In genomic region chr2:153921246-153921645, GRCm38 (mm10) we compare ENCODE assay signal across 41 mouse cellular contexts. TPM values are rescaled to one million over a fixed set of nuclear protein-coding genes. Genes with fewer than 3 reads are reported as not detected.
DNase-seq lines count a peak whose midpoint lies in the region; ATAC-seq lines count a peak whose summit lies in the region.
"Had no signal": no experiment of that assay in that cellular context is flagged by ENCODE, and none has a peak within 500 bp of the region (broad histone marks: within the 10 kb centered on the region; RNA-seq: fewer than 3 reads in every experiment).

No protein-coding gene starts in this region.

- ATAC-seq in intestine, embryonic 15.5 days: no peak
- ATAC-seq: forebrain, postnatal 0 days; intestine, postnatal 0 days; midbrain, embryonic 15.5 days had no signal

- H3K9me3 ChIP-seq in intestine, embryonic 15.5 days: no peaks in the 10 kb centered on the region
- H3K9me3 ChIP-seq: embryonic facial prominence, embryonic 10.5 days; embryonic facial prominence, embryonic 15.5 days; forebrain, embryonic 12.5 days; G1E; heart, embryonic 12.5 days; hindbrain, embryonic 13.5 days; limb, embryonic 12.5 days; liver, embryonic 15.5 days; midbrain, embryonic 10.5 days; midbrain, embryonic 15.5 days; neural tube, embryonic 15.5 days had no signal

- no peak overlapping the region for H3K4me3 ChIP-seq in intestine, embryonic 15.5 days (replicated peaks)
- H3K4me3 ChIP-seq: embryonic facial prominence, embryonic 10.5 days; embryonic facial prominence, embryonic 15.5 days; forebrain, embryonic 12.5 days; gastrocnemius, adult 2 months; heart, embryonic 12.5 days; hindbrain, embryonic 13.5 days; limb, embryonic 12.5 days; liver, embryonic 15.5 days; midbrain, embryonic 10.5 days; midbrain, embryonic 15.5 days; neural tube, embryonic 15.5 days had no signal

- no peak overlapping the region for H3K4me2 ChIP-seq in intestine, embryonic 15.5 days (replicated peaks)
- H3K4me2 ChIP-seq: embryonic facial prominence, embryonic 15.5 days; forebrain, embryonic 12.5 days; heart, embryonic 12.5 days; hindbrain, embryonic 13.5 days; limb, embryonic 12.5 days; liver, embryonic 15.5 days; lung, embryonic 14.5 days; midbrain, embryonic 15.5 days; neural tube, embryonic 15.5 days had no signal

- no peak overlapping the region for H3K27ac ChIP-seq in intestine, embryonic 15.5 days
- H3K27ac ChIP-seq: embryonic facial prominence, embryonic 10.5 days; embryonic facial prominence, embryonic 15.5 days; forebrain, embryonic 12.5 days; gastrocnemius, adult 2 months; hindbrain, embryonic 13.5 days; limb, embryonic 12.5 days; liver, embryonic 15.5 days; midbrain, embryonic 10.5 days; midbrain, embryonic 15.5 days; neural tube, embryonic 15.5 days had no signal

- no peaks in the 10 kb centered on the region for H3K27me3 ChIP-seq in intestine, embryonic 15.5 days (replicated peaks)
- H3K27me3 ChIP-seq: embryonic facial prominence, embryonic 15.5 days; forebrain, embryonic 12.5 days; hindbrain, embryonic 13.5 days; limb, embryonic 12.5 days; liver, embryonic 15.5 days; midbrain, embryonic 15.5 days; neural tube, embryonic 15.5 days had no signal

- peak; percentile 9 to 18 for DNase-seq in adrenal gland, postnatal 36 days
- DNase-seq in adrenal gland, postnatal 14 days: no peak
- DNase-seq in left cerebral cortex, adult 18-20 months (ENCODE audit: low spot score in 2 of 2): peak; percentile 22
- DNase-seq in left cerebral cortex, adult 11 months (ENCODE audit: low spot score): no peak
- DNase-seq in right cerebral cortex, postnatal 25 days: peak; percentile 29
- DNase-seq in right cerebral cortex, postnatal 4 days: no peak
- DNase-seq: adrenal gland, postnatal 25 days; cerebellum, adult 2 months; cerebellum, postnatal 14 days; forebrain, postnatal 0 days; gastrocnemius, adult 2 months; gastrocnemius, postnatal 36 days; heart, adult 18-20 months; heart, postnatal 4 days; kidney, postnatal 14 days; layer of hippocampus, postnatal 36 days; lung, embryonic 14.5 days; lung, postnatal 14 days; retina, postnatal 1 day; spleen, adult 18-20 months; thymus, adult 18-20 months; thymus, postnatal 25 days had no signal

- WGBS in intestine, embryonic 15.5 days: 85% methylated on average over 6 of the region's 6 CpGs

- no peaks in the 10 kb centered on the region for H3K36me3 ChIP-seq in intestine, embryonic 15.5 days
- H3K36me3 ChIP-seq: embryonic facial prominence, embryonic 10.5 days; embryonic facial prominence, embryonic 15.5 days; forebrain, embryonic 12.5 days; G1E; heart, embryonic 12.5 days; hindbrain, embryonic 13.5 days; limb, embryonic 12.5 days; liver, embryonic 15.5 days; midbrain, embryonic 10.5 days; midbrain, embryonic 15.5 days; neural tube, embryonic 15.5 days had no signal

- H3K9ac ChIP-seq in intestine, embryonic 15.5 days: no peak overlapping the region
- H3K9ac ChIP-seq: embryonic facial prominence, embryonic 15.5 days; forebrain, embryonic 12.5 days; forebrain, postnatal 0 days; heart, embryonic 12.5 days; hindbrain, embryonic 13.5 days; limb, embryonic 12.5 days; liver, embryonic 15.5 days; lung, embryonic 14.5 days; midbrain, embryonic 15.5 days; neural tube, embryonic 15.5 days had no signal

- H3K4me1 ChIP-seq in intestine, embryonic 15.5 days (replicated peaks): no peaks in the 10 kb centered on the region
- H3K4me1 ChIP-seq: embryonic facial prominence, embryonic 15.5 days; forebrain, embryonic 12.5 days; hindbrain, embryonic 13.5 days; limb, embryonic 12.5 days; liver, embryonic 15.5 days; midbrain, embryonic 15.5 days; neural tube, embryonic 15.5 days had no signal

RNA-seq across cellular contexts. Expression of gene Bpifb3, which starts 3.2 kb away (rescaled TPM):
- not detected for total RNA-seq in adrenal gland, postnatal 36 days (2021)
- not detected in 2 replicates for total RNA-seq in adrenal gland, postnatal 14 days (2021)
- total RNA-seq in left cerebral cortex, adult 18-20 months (2021): not detected
- polyA plus RNA-seq in intestine, embryonic 15.5 days (2015; fragmentation: Nextera tagmentation; extraction: Ambion mirVana): not detected in 2 replicates
- total RNA-seq: adrenal gland, postnatal 25 days; forebrain, postnatal 0 days; G1E; gastrocnemius, adult 2 months; gastrocnemius, postnatal 36 days; heart, adult 18-20 months; heart, postnatal 4 days; layer of hippocampus, adult 18-20 months; layer of hippocampus, postnatal 36 days; liver, adult 2 months had no signal
- polyA plus RNA-seq: cerebellum, adult 2 months; cortical plate, adult 2 months; embryonic facial prominence, embryonic 10.5 days; forebrain, embryonic 12.5 days; forebrain, postnatal 0 days; G1E; heart, embryonic 12.5 days; heart, postnatal 0 days; intestine, postnatal 0 days; kidney, embryonic 14.5 days; limb, embryonic 12.5 days; liver, adult 2 months; liver, embryonic 15.5 days; lung, embryonic 14.5 days; midbrain, embryonic 10.5 days; midbrain, embryonic 15.5 days; neural tube, embryonic 15.5 days; stomach, embryonic 16.5 days had no signal

RNA-seq across cellular contexts. Expression of gene Bpifb4, which starts 16.8 kb away (rescaled TPM):
- total RNA-seq in adrenal gland, postnatal 36 days (2021): not detected
- not detected in 2 replicates for total RNA-seq in adrenal gland, postnatal 14 days (2021)
- not detected for total RNA-seq in left cerebral cortex, adult 18-20 months (2021)
- not detected in 2 replicates for polyA plus RNA-seq in intestine, embryonic 15.5 days (2015; fragmentation: Nextera tagmentation; extraction: Ambion mirVana)
- total RNA-seq: adrenal gland, postnatal 25 days; forebrain, postnatal 0 days; G1E; gastrocnemius, adult 2 months; gastrocnemius, postnatal 36 days; heart, adult 18-20 months; heart, postnatal 4 days; layer of hippocampus, adult 18-20 months; layer of hippocampus, postnatal 36 days; liver, adult 2 months had no signal
- polyA plus RNA-seq: embryonic facial prominence, embryonic 15.5 days; forebrain, embryonic 12.5 days; forebrain, postnatal 0 days; G1E; heart, embryonic 12.5 days; heart, postnatal 0 days; hindbrain, embryonic 13.5 days; intestine, postnatal 0 days; kidney, embryonic 14.5 days; limb, embryonic 12.5 days; liver, adult 2 months; lung, embryonic 14.5 days; midbrain, embryonic 15.5 days; neural tube, embryonic 15.5 days; stomach, embryonic 16.5 days had no signal

RNA-seq across cellular contexts. Expression of gene Bpifb6, which starts 21.1 kb away (rescaled TPM):
- total RNA-seq in adrenal gland, postnatal 36 days (2021): 1 to 10 TPM in 1 of 2 experiments, under 1 TPM in 1; 0.60 to 6.6 TPM
- 2.2 and 2.8 TPM in 2 replicates for total RNA-seq in adrenal gland, postnatal 14 days (2021)
- not detected for total RNA-seq in left cerebral cortex, adult 18-20 months (2021)
- not detected in 2 replicates for polyA plus RNA-seq in intestine, embryonic 15.5 days (2015; fragmentation: Nextera tagmentation; extraction: Ambion mirVana)
- total RNA-seq: forebrain, postnatal 0 days; G1E; gastrocnemius, adult 2 months; gastrocnemius, postnatal 36 days; heart, adult 18-20 months; heart, postnatal 4 days; layer of hippocampus, adult 18-20 months; layer of hippocampus, postnatal 36 days; liver, adult 2 months had no signal
- polyA plus RNA-seq: cortical plate, adult 2 months; embryonic facial prominence, embryonic 10.5 days; embryonic facial prominence, embryonic 15.5 days; forebrain, embryonic 12.5 days; forebrain, postnatal 0 days; G1E; heart, embryonic 12.5 days; heart, postnatal 0 days; hindbrain, embryonic 13.5 days; intestine, postnatal 0 days; kidney, embryonic 14.5 days; limb, embryonic 12.5 days; liver, adult 2 months; liver, embryonic 15.5 days; lung, embryonic 14.5 days; midbrain, embryonic 10.5 days; midbrain, embryonic 15.5 days; stomach, embryonic 16.5 days had no signal

RNA-seq across cellular contexts. Expression of gene Bpifb2, which starts 46.4 kb away (rescaled TPM):
- under 1 TPM in 1 of 2 experiments, not detected in 1; 0.16 TPM for total RNA-seq in adrenal gland, postnatal 36 days (2021)
- total RNA-seq in adrenal gland, postnatal 14 days (2021): not detected in 2 replicates
- not detected for total RNA-seq in left cerebral cortex, adult 18-20 months (2021)
- not detected in 2 replicates for polyA plus RNA-seq in intestine, embryonic 15.5 days (2015; fragmentation: Nextera tagmentation; extraction: Ambion mirVana)
- total RNA-seq: adrenal gland, postnatal 25 days; forebrain, postnatal 0 days; G1E; gastrocnemius, adult 2 months; gastrocnemius, postnatal 36 days; heart, adult 18-20 months; heart, postnatal 4 days; layer of hippocampus, adult 18-20 months; layer of hippocampus, postnatal 36 days; liver, adult 2 months had no signal
- polyA plus RNA-seq: cortical plate, adult 2 months; embryonic facial prominence, embryonic 10.5 days; embryonic facial prominence, embryonic 15.5 days; forebrain, embryonic 12.5 days; forebrain, postnatal 0 days; G1E; heart, embryonic 12.5 days; heart, postnatal 0 days; hindbrain, embryonic 13.5 days; intestine, postnatal 0 days; kidney, embryonic 14.5 days; limb, embryonic 12.5 days; liver, adult 2 months; liver, embryonic 15.5 days; lung, embryonic 14.5 days; midbrain, embryonic 10.5 days; midbrain, embryonic 15.5 days; neural tube, embryonic 15.5 days; stomach, embryonic 16.5 days had no signal

RNA-seq across cellular contexts. Expression of gene Sun5, which starts 50.4 kb away (rescaled TPM):
- total RNA-seq in adrenal gland, postnatal 36 days (2021): under 1 TPM in 1 of 2 experiments, not detected in 1; 0.23 TPM
- not detected in 2 replicates for total RNA-seq in adrenal gland, postnatal 14 days (2021)
- total RNA-seq in left cerebral cortex, adult 18-20 months (2021): not detected
- not detected in 2 replicates for polyA plus RNA-seq in intestine, embryonic 15.5 days (2015; fragmentation: Nextera tagmentation; extraction: Ambion mirVana)
- total RNA-seq: adrenal gland, postnatal 25 days; forebrain, postnatal 0 days; G1E; gastrocnemius, adult 2 months; gastrocnemius, postnatal 36 days; heart, adult 18-20 months; heart, postnatal 4 days; layer of hippocampus, adult 18-20 months; layer of hippocampus, postnatal 36 days; liver, adult 2 months had no signal
- polyA plus RNA-seq: cerebellum, adult 2 months; cortical plate, adult 2 months; embryonic facial prominence, embryonic 10.5 days; embryonic facial prominence, embryonic 15.5 days; forebrain, embryonic 12.5 days; forebrain, postnatal 0 days; G1E; heart, embryonic 12.5 days; heart, postnatal 0 days; hindbrain, embryonic 13.5 days; intestine, postnatal 0 days; kidney, embryonic 14.5 days; limb, embryonic 12.5 days; liver, adult 2 months; liver, embryonic 15.5 days; lung, embryonic 14.5 days; midbrain, embryonic 10.5 days; midbrain, embryonic 15.5 days; neural tube, embryonic 15.5 days; stomach, embryonic 16.5 days had no signal

Comparison
In these comparisons a context has a peak if more than half of its experiments do, and no peak if none do; other contexts are left out.
1. DNase-seq: peak in adrenal gland, postnatal 36 days (2 of 2), left cerebral cortex, adult 18-20 months (2 of 2) and right cerebral cortex, postnatal 25 days (single experiment); none in adrenal gland, postnatal 14 days (single experiment), left cerebral cortex, adult 11 months (single experiment) and right cerebral cortex, postnatal 4 days (single experiment).